6 mouse cellular contexts compared by ENCODE assay signal in the genomic region with DNA sequence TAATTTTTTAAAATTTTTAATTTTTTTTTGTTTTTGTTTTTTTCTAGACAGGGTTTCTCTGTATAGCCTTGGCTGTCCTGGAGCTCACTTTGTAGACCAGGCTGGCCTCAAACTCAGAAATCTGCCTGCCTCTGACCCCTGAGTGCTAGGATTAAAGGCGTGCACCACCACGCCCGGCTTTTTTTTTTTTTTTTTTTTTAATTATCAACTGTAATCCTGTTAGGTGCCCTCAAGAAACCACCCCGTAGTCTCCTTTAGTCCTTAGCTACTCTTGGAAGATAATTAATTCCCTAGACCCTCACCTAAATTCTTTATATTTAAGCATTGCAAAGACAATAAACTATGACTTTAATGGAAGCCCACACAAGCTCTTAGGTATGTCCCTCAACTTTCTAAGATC. TPM values are rescaled to one million over a fixed set of nuclear protein-coding genes. Genes with fewer than 3 reads are reported as not detected.
DNase-seq lines count a peak whose midpoint lies in the region; TF ChIP-seq lines count a peak whose summit lies in the region.
"Not testable (repeated sequence)": the region's sequence is repeated elsewhere in the genome, so short reads cannot be mapped to it uniquely, and the experiment has no call there.

No protein-coding gene starts in this region.

- H3K9me3 ChIP-seq in E14TG2a.4 (ENCODE audit: low read length), result peaks cover 21% of the 10 kb centered on the region
- H3K9me3 ChIP-seq in ES-Bruce4 (replicated peaks; ENCODE audit: control insufficient read depth, insufficient read depth, low read length, poor library complexity, severe bottlenecking); ES-E14 (ENCODE audit: control insufficient read depth, insufficient read depth, low read depth, low read length); MEL (replicated peaks; ENCODE audit: insufficient read depth, low read length): not testable (repeated sequence)

- DNase-seq in ES-E14 (ENCODE audit: low read depth, low spot score); MEL (ENCODE audit: low read depth, low spot score): not testable (repeated sequence)

- H3K9ac ChIP-seq in ES-Bruce4 (ENCODE audit: low read depth, poor library complexity, severe bottlenecking), result peak overlapping the region; percentile 63
- H3K9ac ChIP-seq in ES-E14 (ENCODE audit: insufficient read depth, low read depth, low read length, poor library complexity, severe bottlenecking); MEL (ENCODE audit: control insufficient read depth, low read depth, low read length, poor library complexity, severe bottlenecking): not testable (repeated sequence)

- H3K4me1 ChIP-seq in E14TG2a.4 (replicated peaks; ENCODE audit: low read depth, low read length) (peaks cover 65% of the 10 kb centered on the region), ES-Bruce4 (ENCODE audit: control insufficient read depth, insufficient read depth, low read length) (peaks cover 10% of the 10 kb centered on the region), ES-E14 (ENCODE audit: control insufficient read depth in 2 of 2, insufficient read depth in 2 of 2, low read length in 2 of 2, poor library complexity in 1 of 2) (peaks cover 19 to 23% of the 10 kb centered on the region in 2 experiments), MEL (ENCODE audit: control insufficient read depth in 1 of 2, insufficient read depth in 2 of 2, low read length in 2 of 2) (peaks cover 11 to 27% of the 10 kb centered on the region in 2 experiments)
- peaks cover 20% of the 10 kb centered on the region for H3K4me1 ChIP-seq in testis, adult 2 months (ENCODE audit: control insufficient read depth, insufficient read depth, low read length)

- not testable (repeated sequence) for TF ChIP-seq POLR2A in ES-Bruce4 (IDR thresholded peaks at IDR 0.05; ENCODE audit: insufficient read depth, low read length); MEL (IDR thresholded peaks at IDR 0.05; ENCODE audit: control insufficient read depth in 1 of 2, insufficient read depth in 1 of 2, low read depth in 1 of 2, low read length in 2 of 2, poor library complexity in 1 of 2); testis, adult 2 months (IDR thresholded peaks at IDR 0.05; ENCODE audit: control insufficient read depth, low read depth, low read length)

- 86% methylated on average over 1 of the region's 4 CpGs for WGBS in macrophage (ENCODE audit: missing documents)

- not testable (repeated sequence) for H3K79me2 ChIP-seq in MEL (ENCODE audit: control insufficient read depth, insufficient read depth, low read length, poor library complexity); macrophage (ENCODE audit: inconsistent target)

- in situ Hi-C loops in ES-E14 (cut with MboI; ENCODE audit: low sequenced_read_pairs in 2 of 2, unreplicated experiment in 2 of 2), result not testable (repeated sequence)

- TF ChIP-seq EP300 in ES-Bruce4 (IDR thresholded peaks at IDR 0.05; ENCODE audit: insufficient read depth, low read depth, low read length); MEL (IDR thresholded peaks at IDR 0.05; ENCODE audit: low read depth in 1 of 2, low read length in 2 of 2): not testable (repeated sequence)

- not testable (repeated sequence) for H3K27me3 ChIP-seq in E14TG2a.4 (ENCODE audit: insufficient read depth, low read length); ES-Bruce4 (ENCODE audit: control insufficient read depth, insufficient read depth, low read length, poor library complexity, severe bottlenecking); MEL (ENCODE audit: control insufficient read depth in 1 of 2, insufficient read depth in 2 of 2, low read length in 2 of 2); testis, adult 2 months (ENCODE audit: control insufficient read depth, insufficient read depth, low read length)

- not testable (repeated sequence) for TF ChIP-seq RAD21 in MEL (IDR thresholded peaks at IDR 0.05; ENCODE audit: low read depth, low read length)

- peak overlapping the region; percentile 77 for H3K4me3 ChIP-seq in E14TG2a.4 (replicated peaks; ENCODE audit: low read length)
- not testable (repeated sequence) for H3K4me3 ChIP-seq in ES-Bruce4 (ENCODE audit: low read depth, low read length); ES-E14 (ENCODE audit: insufficient read depth in 1 of 2, low read depth in 1 of 2, low read length in 2 of 2, poor library complexity in 1 of 2, severe bottlenecking in 1 of 2); MEL (ENCODE audit: control insufficient read depth in 1 of 2, insufficient read depth in 1 of 2, low read depth in 2 of 2, low read length in 2 of 2); macrophage (ENCODE audit: inconsistent target)
- H3K4me3 ChIP-seq in testis, adult 2 months (ENCODE audit: control insufficient read depth, low read depth, low read length), result peak overlapping the region; percentile 86; the same call in 1 of the 2 replicates

- H3K36me3 ChIP-seq in E14TG2a.4 (ENCODE audit: insufficient read depth, low read length) (peaks cover 14% of the 10 kb centered on the region), MEL (ENCODE audit: control insufficient read depth in 1 of 2, insufficient read depth in 2 of 2, low read length in 2 of 2) (peaks cover 0 to 11% of the 10 kb centered on the region in 2 experiments; a peak in 2 of 4 replicates)
- H3K36me3 ChIP-seq in ES-Bruce4 (ENCODE audit: control insufficient read depth, insufficient read depth, low read length, poor library complexity, severe bottlenecking); ES-E14 (ENCODE audit: control insufficient read depth, insufficient read depth, low read length, poor library complexity, severe bottlenecking); macrophage (ENCODE audit: inconsistent target); testis, adult 2 months (ENCODE audit: control insufficient read depth, insufficient read depth, low read length): not testable (repeated sequence)

- TF ChIP-seq CTCF in E14TG2a.4 (conservative IDR thresholded peaks at IDR 0.05; ENCODE audit: low read length); ES-Bruce4 (IDR thresholded peaks at IDR 0.05; ENCODE audit: low read depth, low read length); MEL (IDR thresholded peaks at IDR 0.05 in 2 of 3, conservative IDR thresholded peaks at IDR 0.05 in 1 of 3; ENCODE audit: control insufficient read depth in 1 of 3, insufficient read depth in 1 of 3, low read depth in 2 of 3, low read length in 3 of 3, poor library complexity in 1 of 3, severe bottlenecking in 1 of 3); testis, adult 2 months (IDR thresholded peaks at IDR 0.05; ENCODE audit: control insufficient read depth, insufficient read depth, insufficient replicate concordance, low read depth, low read length): not testable (repeated sequence)

- not testable (repeated sequence) for H3K27ac ChIP-seq in ES-Bruce4 (ENCODE audit: insufficient read depth, low read length); MEL (ENCODE audit: control insufficient read depth, low read depth, low read length); testis, adult 2 months (ENCODE audit: control insufficient read depth, insufficient read depth, low read depth, low read length)
- peak overlapping the region; percentile 83; the same call in 1 of the 2 replicates for H3K27ac ChIP-seq in ES-E14 (ENCODE audit: insufficient read depth, low read depth, low read length, poor library complexity, severe bottlenecking)
- peak overlapping the region; percentile 27; the same call in 1 of the 2 replicates for H3K27ac ChIP-seq in macrophage

TF ChIP-seq in ES-E14, 5 proteins besides CTCF, POLR2A, EP300 and RAD21:
- TF ChIP-seq ZNF384 (IDR thresholded peaks at IDR 0.05; ENCODE audit: low read depth, low read length), result 0 out of 2 replicates have a peak, but pooled peaks have one; percentile 69

TF ChIP-seq in MEL, 35 proteins besides CTCF, POLR2A, EP300 and RAD21:
- peak; percentile 61; the same call in 1 of the 2 replicates for TF ChIP-seq ZNF384 (IDR thresholded peaks at IDR 0.05; ENCODE audit: low read depth, low read length)

RNA-seq across cellular contexts. Expression of a gene that starts 0.8 kb away (rescaled TPM):
- polyA plus RNA-seq in ES-Bruce4 (2011; ENCODE audit: insufficient read depth, insufficient read length, low read depth, missing spikeins), result 75.4 and 76.8 TPM in 2 replicates
- total RNA-seq in ES-E14 (2012; rRNA removed), result 28.4 and 29.3 TPM in 2 replicates
- total RNA-seq in MEL (2012; rRNA removed), result 10.3 and 10.7 TPM in 2 replicates
- polyA plus RNA-seq in MEL (2012; ENCODE audit: insufficient read depth in 1 of 2, insufficient read length in 2 of 2, low read depth in 1 of 2, low replicate concordance in 2 of 2, missing spikeins in 1 of 2), result 10 to 100 TPM; 38.7 to 46.9 TPM
- 10 to 100 TPM in 24 of 26 experiments, 1 to 10 TPM in 2; 8.6 to 56.8 (median 32.7) TPM for total RNA-seq in macrophage (2018; cell fraction: chromatin; rRNA removed)
- total RNA-seq in macrophage (2018; cell fraction: cytosol; rRNA removed), result 10 to 100 TPM in 24 of 26 experiments, 1 to 10 TPM in 2; 9.5 to 20.9 (median 14.7) TPM
- total RNA-seq in macrophage (2018; cell fraction: nucleus; rRNA removed), result 10 to 100 TPM in 24 of 26 experiments, 1 to 10 TPM in 2; 9.7 to 48.4 (median 15.8) TPM
- polyA plus RNA-seq in macrophage (2018), result 15.0 to 33.6 TPM (median 15.3 TPM) in 3 replicates
- polyA plus RNA-seq in testis, adult 2 months (2012; rRNA removed), result 109 and 119 TPM in 2 replicates

RNA-seq across cellular contexts. Expression of a gene that starts 8.3 kb away (rescaled TPM):
- polyA plus RNA-seq in ES-Bruce4 (2011; ENCODE audit: insufficient read depth, insufficient read length, low read depth, missing spikeins), result 91.8 and 103 TPM in 2 replicates
- 103 and 106 TPM in 2 replicates for total RNA-seq in ES-E14 (2012; rRNA removed)
- 67.0 and 78.3 TPM in 2 replicates for total RNA-seq in MEL (2012; rRNA removed)
- polyA plus RNA-seq in MEL (2012; ENCODE audit: insufficient read depth in 1 of 2, insufficient read length in 2 of 2, low read depth in 1 of 2, low replicate concordance in 2 of 2, missing spikeins in 1 of 2), result 10 to 100 TPM in 1 of 2 experiments, not detected in 1; 96.9 TPM
- total RNA-seq in macrophage (2018; cell fraction: chromatin; rRNA removed), result 100 to 1,000 TPM in 1 of 26 experiments, 10 to 100 TPM in 25; 22.4 to 107 (median 44.5) TPM
- total RNA-seq in macrophage (2018; cell fraction: cytosol; rRNA removed), result 10 to 100 TPM; 18.3 to 34.1 (median 24.5) TPM
- 10 to 100 TPM; 18.5 to 73.6 (median 27.9) TPM for total RNA-seq in macrophage (2018; cell fraction: nucleus; rRNA removed)
- polyA plus RNA-seq in macrophage (2018), result 23.8 to 53.3 TPM (median 24.9 TPM) in 3 replicates
- 25.6 and 27.2 TPM in 2 replicates for polyA plus RNA-seq in testis, adult 2 months (2012; rRNA removed)
